Mouse (Mus musculus): ENCODE results near the gene Arrdc2.

DNA sequence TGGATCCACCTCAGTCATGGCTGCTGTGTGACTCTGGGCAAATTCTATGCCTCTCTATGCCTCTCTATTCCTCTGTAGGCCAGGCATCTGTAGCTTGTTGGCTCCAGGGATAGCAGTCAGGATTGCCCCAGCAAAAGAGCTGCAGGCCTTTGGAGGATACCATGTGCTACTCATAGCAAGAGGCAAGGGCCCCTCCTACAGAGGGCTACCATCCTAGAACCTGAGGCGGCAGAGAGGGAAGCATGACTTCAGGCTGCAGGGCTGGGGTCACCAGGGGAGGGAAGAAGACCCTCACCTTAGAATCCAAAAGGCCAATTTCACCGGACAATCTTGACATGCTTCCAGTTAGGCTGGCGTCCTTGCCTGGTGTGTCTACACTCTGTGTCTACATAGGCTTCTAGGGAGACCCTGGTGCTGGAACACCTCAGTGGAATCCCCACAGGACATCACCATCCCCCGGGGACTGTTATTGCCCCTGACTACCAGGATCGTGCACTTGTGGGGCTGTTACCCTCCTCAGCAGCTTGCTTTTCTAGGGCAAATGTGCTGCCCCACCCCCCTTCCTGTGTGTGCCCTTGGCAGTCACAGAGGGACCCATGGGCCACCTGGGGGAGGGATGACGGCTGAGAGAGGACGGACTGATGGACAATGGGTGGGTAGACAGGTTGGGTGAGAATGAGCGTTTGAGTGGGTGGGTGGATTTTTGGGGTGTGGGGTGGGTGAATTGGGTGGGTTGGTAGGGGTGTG, 30.4 kb downstream of the Arrdc2 start:
- no peak for TF ChIP-seq POLR2A (IDR thresholded peaks at IDR 0.05; ENCODE audit: borderline replicate concordance, extremely low read depth, low read depth, low read length)
- TF ChIP-seq CTCF (IDR thresholded peaks at IDR 0.05; ENCODE audit: insufficient read depth, low read length) = no peak
